Mouse (Mus musculus) adrenal gland, adult 2 months (tissue): ENCODE measurements at regions not wholly inside any gene's neighbourhood (a gene's known extent, or its start where the extent isn't known, plus 50 kb on each side); places are given as distances from the start of the nearest gene placed in this dataset.

Source experiments
- DNase-seq: peaks from one replicate; pipeline ENCODE4 v3.0.0; 2021

DNA sequence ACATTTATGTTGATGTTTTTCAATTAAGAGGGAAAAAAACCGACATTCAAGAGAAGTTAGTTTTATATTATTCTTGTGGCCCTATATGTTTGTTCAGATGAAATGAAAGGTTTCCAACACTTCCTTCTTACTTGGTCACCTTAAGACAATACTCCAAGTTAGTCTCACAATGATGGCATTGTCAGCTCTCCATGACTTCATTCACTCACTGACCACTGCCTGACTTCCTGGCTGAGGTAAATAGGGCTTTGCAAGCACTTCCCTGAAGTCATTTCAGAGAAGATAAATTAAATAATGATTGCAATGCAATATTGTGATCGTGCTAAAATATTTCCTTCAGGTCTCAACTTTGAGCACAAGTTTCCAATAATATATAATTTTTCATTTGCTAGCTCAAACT is 197.9 kb upstream of the Cep162 start:
- no peak for DNase-seq

DNA sequence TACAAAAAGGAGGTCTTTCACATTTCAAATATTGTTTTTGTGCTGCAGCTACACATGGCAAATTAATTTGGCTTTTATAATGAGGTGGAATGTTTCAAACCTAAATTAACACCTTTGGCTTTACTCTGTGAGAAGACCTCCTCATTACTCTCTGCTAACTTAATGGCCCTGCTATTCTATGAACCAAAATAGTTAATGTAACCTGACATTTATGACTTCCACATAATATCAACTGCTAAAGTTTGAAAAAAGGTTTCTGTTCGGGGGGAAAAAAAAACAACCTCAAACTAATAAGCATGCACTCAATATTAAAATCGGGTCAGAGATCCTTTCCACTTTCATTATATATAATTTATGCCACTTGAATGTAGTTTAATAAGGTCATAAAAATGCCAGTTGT is 197.2 kb upstream of the Cep162 start:
- DNase-seq = no peak

DNA sequence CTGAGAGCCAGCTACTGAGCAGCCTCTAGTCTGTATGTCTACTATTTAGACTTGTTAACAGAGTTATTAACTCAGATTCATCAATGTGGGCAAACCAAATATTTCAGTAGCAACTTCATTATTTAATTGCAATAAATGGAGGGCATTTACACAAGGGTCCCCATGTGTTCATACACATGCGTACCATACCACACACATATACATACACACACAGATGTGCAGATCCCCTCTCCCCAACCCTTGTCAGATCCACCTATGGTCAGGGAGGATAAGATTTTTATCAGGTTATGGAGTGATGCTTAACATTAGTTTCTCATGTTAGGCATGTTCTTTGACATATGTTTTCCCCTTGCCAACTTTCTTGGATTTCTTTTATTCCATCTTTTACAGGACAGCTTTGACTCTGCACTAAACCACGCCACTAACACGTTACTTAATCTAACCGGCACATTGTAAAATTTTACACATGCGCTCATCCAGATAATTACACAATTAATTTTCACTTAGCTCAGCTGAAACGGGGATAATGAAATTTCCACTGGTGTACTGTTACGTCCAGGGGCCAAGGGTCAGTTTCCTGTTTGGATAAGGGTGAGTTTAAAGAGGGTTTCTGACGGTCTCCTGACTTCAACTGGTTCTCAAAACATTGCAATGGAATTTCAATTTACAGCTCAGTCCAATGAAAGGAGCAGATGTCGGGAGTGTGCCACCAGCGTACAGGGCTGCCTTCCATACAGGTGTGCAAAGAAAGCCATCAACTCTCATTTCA is 188.3 kb upstream of the Cep162 start:
- no peak for DNase-seq

DNA sequence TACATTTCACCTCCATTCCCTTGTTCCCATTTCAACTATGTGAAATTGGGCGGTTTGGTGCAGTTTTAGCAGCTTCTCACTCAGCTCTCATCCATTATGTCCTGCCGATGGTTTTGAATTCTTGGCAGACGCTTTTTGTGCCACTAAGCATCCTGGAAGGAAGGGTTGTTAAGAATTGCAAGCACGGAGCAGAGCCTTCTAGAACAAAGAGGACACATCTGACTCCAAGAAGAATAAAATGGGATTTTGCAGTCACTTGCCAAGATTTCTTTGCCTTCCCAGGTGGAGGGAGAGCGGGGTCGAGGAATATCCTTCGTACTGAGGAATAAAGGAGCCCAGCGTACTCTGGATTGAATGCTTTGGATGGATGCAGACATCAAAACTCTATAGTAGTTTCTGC is 176.7 kb upstream of the Cep162 start:
- no peak for DNase-seq

DNA sequence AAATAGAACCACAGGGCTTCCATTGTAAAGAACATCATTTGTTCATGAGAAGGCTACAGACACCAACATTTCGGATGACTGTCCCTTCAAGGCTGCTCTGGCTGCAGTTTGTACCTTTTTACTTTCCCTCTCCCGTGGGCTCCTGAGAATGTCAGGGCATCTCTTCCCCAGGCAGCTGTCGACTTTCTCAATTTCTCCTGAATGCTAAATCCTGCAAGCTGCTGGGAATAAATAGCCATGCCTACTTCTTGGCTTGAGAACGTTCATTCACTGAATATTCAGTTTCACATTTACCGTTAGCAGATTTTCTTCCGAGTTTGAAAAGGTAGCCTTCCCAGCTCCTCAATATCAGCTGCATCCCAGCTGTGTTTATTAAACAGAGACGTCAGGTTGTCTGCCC is 176.2 kb upstream of the Cep162 start:
- no peak for DNase-seq

DNA sequence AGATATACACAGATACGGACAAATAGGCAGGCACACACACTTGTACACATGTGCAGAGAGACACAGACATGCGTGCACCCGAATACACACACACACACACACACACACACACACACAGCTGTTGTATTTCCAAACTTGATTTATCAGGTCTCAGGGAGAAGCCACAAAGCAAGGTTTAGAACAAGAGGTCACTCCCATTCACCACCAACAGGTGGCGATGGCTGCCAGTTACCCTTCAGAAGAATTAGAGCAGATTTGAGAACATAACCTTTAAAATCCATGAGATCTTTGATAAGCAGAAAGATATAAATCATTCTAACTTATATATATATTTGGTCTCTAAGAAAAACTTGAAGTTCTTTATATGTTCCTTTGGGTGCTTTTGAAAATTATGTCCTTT is 169.9 kb upstream of the Cep162 start:
- DNase-seq = no peak

DNA sequence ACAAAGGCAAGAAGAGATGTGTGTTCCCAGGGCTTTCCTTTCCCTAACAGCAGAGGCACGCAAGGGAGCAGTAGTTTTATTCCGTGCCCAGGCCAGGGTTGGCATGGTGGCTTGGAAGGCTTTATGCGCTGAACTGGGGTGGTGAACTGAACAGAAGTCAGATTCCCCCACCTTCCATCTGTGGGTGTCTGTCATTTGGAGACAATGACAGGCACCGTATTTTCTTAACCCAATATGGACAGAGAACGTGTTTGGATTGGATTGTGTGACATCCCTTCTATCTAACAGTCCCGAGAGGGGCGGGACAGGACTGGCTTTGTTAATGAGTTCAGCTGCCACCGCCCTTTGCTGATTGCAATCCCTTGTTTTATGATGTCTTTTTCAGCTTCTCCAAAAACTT is 165.8 kb upstream of the Cep162 start:
- no peak for DNase-seq

DNA sequence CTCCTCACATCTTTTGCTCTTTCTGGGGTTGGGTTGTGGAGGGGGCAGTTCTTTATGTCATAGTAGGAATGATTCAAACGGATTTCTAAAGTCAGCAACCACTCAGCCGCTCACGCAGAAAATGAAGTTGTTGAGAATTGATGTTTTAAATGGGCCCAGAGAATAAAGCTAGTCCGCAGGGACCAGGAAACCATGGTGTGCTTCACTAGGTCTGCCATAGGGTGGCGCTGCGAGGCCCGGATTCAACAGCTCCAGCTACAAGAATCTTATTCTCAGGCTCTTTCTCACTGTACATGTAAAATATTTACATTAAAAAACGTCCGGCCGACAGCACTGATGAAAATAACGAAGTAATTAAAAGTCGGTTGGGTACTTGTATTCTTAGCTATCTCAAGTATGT is 164.0 kb upstream of the Cep162 start:
- DNase-seq = peak; percentile 3

DNA sequence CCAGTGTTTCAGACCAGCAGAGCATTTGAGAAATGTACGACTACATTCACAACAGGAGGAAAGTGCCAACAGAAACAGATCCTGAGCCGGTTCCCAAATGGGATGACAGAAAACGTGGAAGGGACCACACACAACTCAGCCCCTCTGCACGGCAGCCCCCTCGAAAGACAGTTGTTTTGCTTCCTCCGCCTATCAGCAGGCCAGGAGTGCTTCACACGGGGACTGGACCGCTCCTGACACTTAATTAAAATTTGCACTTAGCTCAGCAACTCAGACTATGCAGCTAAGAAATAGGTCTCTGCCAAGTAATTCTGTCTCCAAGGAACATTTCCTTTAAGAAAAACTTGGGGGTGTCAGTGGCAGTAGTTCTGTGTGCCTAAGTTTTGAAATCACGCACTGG is 157.6 kb upstream of the Cep162 start:
- DNase-seq = no peak

DNA sequence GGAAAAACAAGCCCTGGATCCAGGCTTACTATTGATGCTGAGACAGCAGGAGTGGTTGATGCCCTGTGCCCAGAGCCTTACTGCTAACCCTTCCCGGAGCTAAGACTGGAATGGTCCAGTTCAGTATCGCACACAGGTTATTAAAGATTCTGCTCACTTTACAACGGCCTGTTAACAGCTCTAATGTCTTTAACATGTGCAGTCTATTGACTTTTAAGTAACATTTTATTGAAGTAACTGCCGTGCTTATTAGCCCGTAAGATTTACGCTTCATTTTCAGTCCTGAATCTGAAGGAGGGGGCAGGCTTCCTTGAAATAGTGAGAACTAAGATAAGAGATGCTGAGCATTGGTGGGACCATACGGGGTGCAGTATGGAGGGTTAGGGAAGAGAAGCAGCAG is 155.7 kb upstream of the Cep162 start:
- no peak for DNase-seq

DNA sequence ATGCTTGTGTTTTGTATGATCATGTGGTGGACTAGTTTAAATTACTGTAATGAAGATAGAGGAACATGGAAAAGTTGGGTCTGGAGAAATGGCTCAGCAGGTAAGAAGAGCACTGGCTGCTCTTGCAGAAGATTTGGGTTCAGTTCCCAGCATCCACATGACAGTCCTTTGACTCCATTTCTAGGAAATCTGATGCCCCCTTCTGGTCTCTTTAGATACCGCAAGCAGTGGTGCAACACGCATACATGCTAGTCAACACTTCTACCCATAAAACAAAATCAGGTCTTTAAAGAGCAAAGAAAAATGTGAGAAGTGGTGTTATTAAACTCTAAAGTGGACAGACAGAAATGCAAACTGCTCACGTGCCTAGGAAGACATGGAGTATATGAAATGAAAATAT is 154.4 kb upstream of the Cep162 start:
- no peak for DNase-seq

DNA sequence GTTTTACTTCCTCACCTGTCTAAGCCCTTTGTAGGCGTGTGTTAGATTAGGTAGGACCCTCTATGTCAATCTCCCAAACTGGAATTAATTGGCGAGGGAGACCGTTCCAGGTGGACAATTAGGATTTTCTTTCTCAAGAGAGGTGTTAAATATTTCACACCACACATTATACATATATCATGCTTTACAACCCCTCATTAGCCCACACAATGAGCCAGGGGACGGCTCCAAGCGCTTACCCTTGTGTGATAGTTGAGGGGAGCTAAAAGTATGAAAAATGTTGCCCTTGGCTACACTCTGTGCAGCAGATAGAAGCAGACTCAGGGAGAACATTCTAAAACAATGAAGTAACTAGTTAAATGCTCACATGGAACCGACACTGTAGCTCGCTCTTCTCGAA is 153.5 kb upstream of the Cep162 start:
- DNase-seq = no peak

DNA sequence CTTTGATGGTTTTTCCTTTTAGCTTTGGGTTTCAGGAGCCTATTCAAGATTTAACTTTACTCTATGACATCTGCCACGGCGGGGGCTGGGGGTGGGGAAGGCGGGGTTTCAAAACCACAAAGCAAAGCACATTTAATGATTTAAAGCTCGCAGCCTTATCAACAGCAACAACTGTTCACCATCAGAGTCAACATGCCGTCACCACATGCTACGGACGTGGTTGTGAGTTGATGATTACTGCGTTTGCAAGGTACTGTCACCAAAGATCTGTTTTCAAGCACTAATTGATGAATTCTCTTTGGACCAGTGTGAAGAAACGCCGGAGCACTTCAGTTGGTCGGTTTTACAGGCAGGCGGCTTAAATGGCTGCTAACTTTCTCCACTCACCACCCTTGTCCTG is 151.1 kb upstream of the Cep162 start:
- DNase-seq = no peak

DNA sequence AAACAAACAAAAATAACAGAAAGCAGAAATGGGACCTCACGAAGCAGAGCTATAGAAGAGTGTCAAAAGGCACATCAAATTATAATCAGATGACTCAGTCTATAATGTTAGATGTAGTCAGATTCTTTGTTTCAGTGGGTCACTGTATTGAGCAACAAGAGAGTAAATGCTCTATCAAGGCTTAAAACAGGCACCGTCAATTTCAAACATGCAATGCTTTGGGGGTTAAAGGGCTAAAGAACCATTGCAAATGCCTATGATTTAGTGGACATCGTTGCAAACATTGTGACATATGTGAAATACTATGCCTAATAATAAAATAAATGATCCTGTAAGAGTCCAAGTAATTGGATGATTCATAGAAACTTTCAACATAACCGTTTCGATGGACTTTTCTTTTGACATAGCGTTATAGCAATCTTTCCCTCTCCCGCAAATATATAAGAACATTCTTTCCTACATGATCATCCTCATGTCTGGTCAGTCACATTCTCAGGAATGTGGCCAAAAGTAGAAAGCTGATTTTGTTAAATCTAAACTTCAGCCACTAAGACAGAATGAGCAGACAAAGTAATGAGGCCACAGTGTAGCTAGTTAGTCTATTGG is 149.9 kb upstream of the Cep162 start:
- DNase-seq = no peak

DNA sequence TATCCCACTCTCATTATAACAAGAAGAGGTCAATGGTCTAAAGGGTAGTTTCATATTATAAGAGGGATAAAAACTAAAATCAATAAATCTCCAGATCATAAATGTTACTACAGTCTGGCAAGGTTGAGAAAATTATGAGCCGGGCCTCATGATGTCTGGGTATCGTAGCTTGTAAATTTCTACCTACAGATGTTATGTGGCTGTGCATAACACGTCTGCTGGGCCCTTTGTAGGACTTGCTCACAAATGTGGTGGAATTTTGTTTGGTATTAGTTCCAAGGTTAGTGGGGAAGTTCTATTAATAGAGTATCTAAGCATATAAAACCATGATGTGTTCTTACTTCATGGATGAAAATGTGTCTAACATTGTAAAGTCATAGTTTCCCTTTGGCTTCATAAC is 146.7 kb upstream of the Cep162 start:
- no peak for DNase-seq

DNA sequence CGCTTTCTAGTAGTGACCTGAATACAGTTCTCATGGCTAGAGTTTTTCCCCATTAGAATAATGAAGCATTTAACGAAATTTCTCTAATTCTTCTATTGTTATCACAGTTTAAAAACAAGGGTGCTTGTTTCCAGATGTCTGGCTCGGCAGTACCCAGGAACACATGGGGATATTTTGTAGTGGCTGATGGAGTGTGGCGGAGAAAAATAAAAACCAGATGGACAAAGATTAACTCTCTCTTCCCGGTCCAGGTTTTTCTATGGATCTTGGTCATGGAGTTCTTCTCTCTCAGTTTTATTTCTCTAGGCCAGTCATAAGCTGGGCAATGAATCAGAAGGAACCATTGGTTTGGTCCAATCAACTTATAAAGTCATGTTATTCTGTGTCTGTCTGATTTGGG is 132.2 kb upstream of the Cep162 start:
- no peak for DNase-seq

DNA sequence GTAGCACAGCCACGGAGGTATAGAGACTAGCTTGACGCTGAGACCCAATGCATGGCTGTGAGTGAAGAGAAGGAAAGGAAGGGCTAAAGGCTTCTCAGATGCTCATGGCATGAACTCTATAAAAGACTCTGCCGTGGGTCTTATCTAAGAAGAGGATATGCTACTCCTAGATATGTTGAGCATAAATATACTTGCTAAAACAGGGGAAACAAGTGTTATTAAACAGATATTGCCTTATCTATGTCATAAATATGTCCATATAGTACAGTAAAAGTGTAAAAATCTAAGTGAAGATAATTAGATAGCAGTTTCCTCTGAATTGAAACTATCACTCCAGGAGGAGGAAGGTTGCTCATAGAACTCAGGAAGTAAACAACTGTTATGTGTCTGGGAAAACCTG is 128.2 kb upstream of the Cep162 start:
- DNase-seq = no peak

DNA sequence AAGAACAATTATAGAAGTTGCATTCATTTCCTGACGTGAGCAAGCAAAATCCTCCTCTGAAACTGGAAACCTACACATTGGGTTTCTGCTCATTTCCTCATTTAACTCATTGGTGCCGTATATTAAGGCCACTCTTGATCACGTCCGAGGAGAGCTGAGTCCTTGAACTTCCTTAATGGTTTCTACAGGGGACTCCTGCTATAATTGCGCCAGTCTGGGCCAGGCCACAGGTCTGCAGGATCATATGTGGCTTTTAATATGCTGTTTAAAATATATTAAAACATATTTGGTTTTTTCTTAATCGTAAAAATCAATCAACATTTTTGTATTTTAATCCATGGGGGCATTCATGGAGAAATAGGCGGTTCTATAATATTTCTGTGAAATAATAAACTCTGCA is 122.6 kb upstream of the Cep162 start:
- no peak for DNase-seq

DNA sequence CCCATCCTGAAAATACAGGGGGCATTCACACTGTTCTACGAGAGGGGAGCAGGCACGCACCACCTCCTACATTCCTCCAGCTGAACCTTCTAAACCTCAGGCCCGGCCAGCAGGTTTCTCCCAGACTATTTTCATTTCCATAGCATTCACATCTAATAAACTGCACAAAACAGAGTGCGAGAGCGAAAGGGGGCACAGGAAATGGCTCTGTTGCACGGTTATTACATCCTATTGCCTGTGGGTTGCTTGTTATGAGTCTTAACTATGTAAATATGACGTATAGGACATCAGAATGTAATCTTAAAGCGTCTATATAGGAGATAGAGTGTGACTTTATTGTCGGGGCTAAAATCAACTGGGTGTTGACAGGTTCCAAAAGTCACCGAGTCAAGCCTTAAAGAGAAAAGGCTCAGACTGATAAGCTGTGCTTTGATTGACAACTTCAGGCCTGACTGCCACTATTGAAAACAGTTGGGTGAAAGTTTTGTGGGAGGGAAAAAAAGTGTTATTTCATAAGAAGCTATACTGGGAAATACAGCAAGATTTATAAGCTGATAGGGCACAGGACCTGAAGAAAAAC is 121.5 kb upstream of the Cep162 start:
- DNase-seq = no peak

DNA sequence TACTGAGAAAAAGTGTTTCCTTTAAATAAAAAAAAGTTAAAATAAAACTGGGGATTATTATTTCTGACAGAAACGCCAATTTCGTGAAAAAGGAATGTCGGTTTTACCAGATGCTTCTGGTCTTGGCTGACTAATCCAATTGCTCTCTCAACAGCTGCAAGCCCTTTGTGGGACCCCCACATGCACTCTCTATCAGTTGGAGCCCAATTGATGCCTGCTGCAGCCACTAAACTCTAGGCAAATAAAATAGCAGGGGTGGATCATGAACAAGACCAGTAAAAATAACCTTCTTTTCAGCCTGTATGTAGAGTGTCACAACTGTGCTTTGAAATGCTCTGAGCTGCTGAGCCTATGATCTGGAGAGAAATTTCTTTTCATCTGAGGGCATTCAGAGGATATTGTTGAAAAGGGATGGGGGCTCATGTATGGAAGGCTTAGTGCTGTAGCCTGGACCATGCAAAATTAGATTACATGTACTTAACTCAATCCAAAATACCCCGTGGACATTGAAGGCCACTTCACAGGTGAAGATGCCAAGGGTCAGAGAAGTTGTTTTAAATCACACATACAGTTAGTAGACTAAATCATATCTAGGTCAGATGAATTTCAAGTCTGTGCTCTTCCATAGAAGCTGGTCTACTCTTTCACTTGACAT is 117.0 kb upstream of the Cep162 start:
- no peak for DNase-seq

DNA sequence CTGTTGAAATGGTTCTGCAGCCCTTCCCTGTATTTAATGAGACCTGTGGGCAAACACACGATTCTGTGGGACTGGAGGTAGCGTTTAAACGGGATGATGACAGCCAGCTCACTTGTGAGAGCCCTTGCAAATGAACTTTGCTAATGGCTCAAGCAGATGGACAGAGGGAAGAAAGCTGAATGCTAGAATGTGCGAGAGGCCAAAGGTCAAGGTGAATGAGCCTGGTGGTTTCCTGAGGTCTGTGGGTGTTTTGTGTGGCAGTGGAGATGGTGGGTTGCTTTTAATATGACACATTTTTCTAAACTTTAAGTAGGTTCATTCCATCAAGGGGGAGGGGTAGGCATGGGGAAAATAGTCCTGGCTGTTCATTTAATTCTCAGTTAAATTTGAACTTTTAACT is 113.7 kb upstream of the Cep162 start:
- no peak for DNase-seq

DNA sequence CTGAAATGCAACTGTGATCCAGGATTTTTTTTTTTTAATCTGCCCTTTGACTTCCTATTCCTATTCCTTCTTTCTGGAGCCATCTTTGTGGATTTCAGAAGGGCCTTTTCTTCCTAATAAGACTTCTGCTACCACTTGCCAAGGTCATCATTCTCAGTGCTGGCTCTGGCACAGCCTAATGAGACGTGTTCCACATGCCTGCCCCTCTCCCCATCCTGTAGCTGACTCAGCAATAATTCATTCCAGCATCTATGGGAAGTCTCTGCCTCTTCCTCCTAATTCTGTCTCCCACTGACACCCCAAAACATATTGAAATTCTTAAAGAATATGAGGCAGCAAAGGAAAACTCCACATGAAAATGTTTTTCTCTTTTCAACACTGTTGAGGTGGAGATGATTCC is 91.7 kb upstream of the Cep162 start:
- DNase-seq = no peak

DNA sequence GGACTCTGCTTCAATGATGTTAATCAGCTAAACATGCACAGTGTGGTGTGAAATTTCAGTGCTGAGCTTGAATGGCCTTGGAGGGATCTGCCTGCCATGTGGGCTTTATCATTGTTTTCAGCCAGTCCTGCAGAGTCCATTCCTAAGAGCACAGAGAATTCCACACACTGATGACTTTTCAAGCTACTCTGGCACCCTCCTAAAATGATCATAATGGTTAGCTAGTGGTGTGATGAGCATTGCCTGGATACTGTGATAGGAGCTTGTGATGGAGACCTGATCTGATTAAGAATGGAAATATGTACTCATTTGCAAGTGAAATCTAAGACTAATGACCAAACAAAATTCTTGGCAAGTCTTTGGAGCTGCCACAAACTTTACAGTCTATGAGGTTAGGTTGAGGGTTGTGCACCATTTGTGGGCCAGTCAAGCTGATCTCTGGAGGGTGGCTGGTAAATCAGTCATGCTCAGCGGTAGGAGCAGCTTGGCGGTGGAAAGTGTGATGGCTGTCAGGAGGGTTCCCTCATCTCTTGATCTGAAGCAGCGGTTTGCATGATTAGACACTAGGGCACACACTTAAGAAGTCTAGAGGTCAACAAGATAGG is 91.0 kb upstream of the Cep162 start:
- DNase-seq = no peak
